Mouse (Mus musculus) hindbrain, embryonic 14.5 days (tissue): ENCODE data around the gene Zfp62. TPM values are rescaled to one million over a fixed set of nuclear protein-coding genes. Genes with fewer than 3 reads are reported as not detected.

Experiments
- ATAC-seq: fragments of 200-750 bp; cut with Nextera tagmentation; 2 replicates; pipeline ENCODE4 v1.8.0; 2017; ENCODE audit warnings: moderate number of reproducible peaks, mild to moderate bottlenecking, moderate TSS enrichment, moderate library complexity; ENCODE audit not compliant: low FRiP score
- DNase-seq: peaks from one replicate; pipeline ENCODE4 v3.0.0-alpha.2; 2015; ENCODE audit warnings: low spot score
- H3K27ac ChIP-seq: fragments of 300-500 bp; sonication (generic); 2 replicates; pipeline ENCODE4 v1.5.1; 2014; ENCODE audit warnings: mild to moderate bottlenecking, moderate library complexity
- H3K27me3 ChIP-seq: fragments of 300-500 bp; sonication (generic); 2 replicates; pipeline ENCODE4 v1.6.1; 2014; ENCODE audit warnings: mild to moderate bottlenecking, low read length, mixed read lengths; ENCODE audit not compliant: control insufficient read depth, insufficient read depth
- H3K36me3 ChIP-seq: fragments of 300-500 bp; sonication (generic); replicated peaks from 2 replicates; pipeline ENCODE4 v1.6.1; 2014; ENCODE audit not compliant: control insufficient read depth, insufficient read depth
- H3K4me1 ChIP-seq: fragments of 300-500 bp; sonication (generic); replicated peaks from 2 replicates; pipeline ENCODE4 v1.6.1; 2014; ENCODE audit warnings: antibody characterized with exemption, low read length, mixed read lengths; ENCODE audit not compliant: control insufficient read depth, insufficient read depth
- H3K4me2 ChIP-seq: fragments of 300-500 bp; sonication (generic); replicated peaks from 2 replicates; pipeline ENCODE4 v1.6.1; 2014; ENCODE audit warnings: mild to moderate bottlenecking, moderate library complexity
- H3K4me3 ChIP-seq: fragments of 300-500 bp; sonication (generic); replicated peaks from 2 replicates; pipeline ENCODE4 v1.5.1; 2014; ENCODE audit warnings: mild to moderate bottlenecking, low read length
- H3K9ac ChIP-seq: fragments of 300-500 bp; sonication (generic); 2 replicates; pipeline ENCODE4 v1.6.1; 2014
- H3K9me3 ChIP-seq: fragments of 300-500 bp; sonication (generic); 2 replicates; pipeline ENCODE4 v1.6.1; 2016; ENCODE audit warnings: low read length; ENCODE audit not compliant: control insufficient read depth
- WGBS: fragments of 180-500 bp; shearing (Covaris S2); extraction: QIAGEN DNeasy Blood & Tissue Kit; methylation state at CpG from one replicate; pipeline ENCODE4 v1.1.7; 2014; 5-methylcytosine and 5-hydroxymethylcytosine counted together
- polyA plus RNA-seq: library from polyadenylated mRNA; unstranded; fragments of >200 nt; fragmentation: Nextera tagmentation; extraction: Ambion mirVana; gene quantifications from 2 replicates; pipeline ENCODE4 v1.2.1, GENCODE M21; 2014

The Zfp62 gene
- polyA plus RNA-seq, 1 experiment from 2014 or later = 48.2 TPM

GRCm38 (mm10) chr11:49202523-49203061 is 500 bp upstream of the Zfp62 start:
- no peak for DNase-seq
- Histone ChIP-seq H3K9me3 (no peaks in the 10 kb centered on the region), H3K4me1 (peaks cover 22% of the 10 kb centered on the region), H3K4me2 (peak overlapping the region; percentile 95), H3K4me3 (peak overlapping the region; percentile 90), H3K27ac (peak overlapping the region; percentile 98), H3K36me3 (peaks cover 6% of the 10 kb centered on the region), H3K27me3 (no peaks in the 10 kb centered on the region), H3K9ac (peak overlapping the region; percentile 97)
- peak; percentile 31; the same call in 1 of the 2 replicates for ATAC-seq
- 8% methylated on average over 10 of the region's 10 CpGs for WGBS

- Histone ChIP-seq H3K9me3 (no peaks in the 10 kb centered on the region), H3K9ac (peak overlapping the region; percentile 97), H3K4me1 (peaks cover 25% of the 10 kb centered on the region), H3K4me2 (peak overlapping the region; percentile 95), H3K36me3 (peaks cover 6% of the 10 kb centered on the region), H3K27me3 (no peaks in the 10 kb centered on the region), H3K4me3 (peak overlapping the region; percentile 90), H3K27ac (peak overlapping the region; percentile 98)
- ATAC-seq (peak; percentile 81), DNase-seq (peak; percentile 62)
- WGBS = under 1% methylated on average over 24 of the region's 24 CpGs
These were observed 842 bp downstream of the Zfp62 start for GRCm38 (mm10) chr11:49203771-49204497.

- no peaks in the 10 kb centered on the region for H3K9me3 ChIP-seq
- WGBS = 84% methylated on average over 6 of the region's 6 CpGs
- no peaks in the 10 kb centered on the region for H3K27me3 ChIP-seq
- peak overlapping the region; percentile 90 for H3K4me3 ChIP-seq
- no peak for DNase-seq
- peak overlapping the region; percentile 97; the same call in 1 of the 2 replicates for H3K9ac ChIP-seq
- H3K4me1 ChIP-seq = peaks cover 33% of the 10 kb centered on the region
- ATAC-seq = no peak
- H3K27ac ChIP-seq = no peak overlapping the region
- peaks cover 6% of the 10 kb centered on the region for H3K36me3 ChIP-seq
- peak overlapping the region; percentile 95 for H3K4me2 ChIP-seq
These were observed 2.0 kb downstream of the Zfp62 start for GRCm38 (mm10) chr11:49205080-49205590.

- no peaks in the 10 kb centered on the region for H3K27me3 ChIP-seq
- no peak overlapping the region for H3K9ac ChIP-seq
- 96% methylated on average over 1 of the region's 1 CpGs for WGBS
- peaks cover 27% of the 10 kb centered on the region for H3K4me1 ChIP-seq
- no peaks in the 10 kb centered on the region for H3K9me3 ChIP-seq
- peaks cover 6% of the 10 kb centered on the region for H3K36me3 ChIP-seq
- no peak for DNase-seq
- H3K4me3 ChIP-seq = no peak overlapping the region
- H3K4me2 ChIP-seq = no peak overlapping the region
- H3K27ac ChIP-seq = no peak overlapping the region
- no peak for ATAC-seq
These were observed 4.4 kb downstream of the Zfp62 start for GRCm38 (mm10) chr11:49207495-49207894.

GRCm38 (mm10) chr11:49212577-49212976 is 9.5 kb downstream of the Zfp62 start:
- H3K36me3 ChIP-seq = peaks cover 42% of the 10 kb centered on the region
- no peak overlapping the region for H3K9ac ChIP-seq
- H3K27ac ChIP-seq = no peak overlapping the region
- H3K27me3 ChIP-seq = no peaks in the 10 kb centered on the region
- H3K9me3 ChIP-seq = no peaks in the 10 kb centered on the region
- H3K4me2 ChIP-seq = no peak overlapping the region
- H3K4me3 ChIP-seq = no peak overlapping the region
- ATAC-seq (no peak), DNase-seq (no peak)
- 0 out of 2 replicates have a peak, but pooled peaks cover 11% of the 10 kb centered on the region for H3K4me1 ChIP-seq

- Histone ChIP-seq H3K4me2 (no peak overlapping the region), H3K27ac (no peak overlapping the region), H3K4me3 (no peak overlapping the region), H3K9me3 (no peaks in the 10 kb centered on the region), H3K9ac (no peak overlapping the region), H3K27me3 (no peaks in the 10 kb centered on the region), H3K4me1 (0 out of 2 replicates have a peak, but pooled peaks cover 8% of the 10 kb centered on the region), H3K36me3 (peaks cover 43% of the 10 kb centered on the region)
- 100% methylated on average over 1 of the region's 1 CpGs for WGBS
- DNase-seq (no peak), ATAC-seq (no peak)
These were observed 10.4 kb downstream of the Zfp62 start for GRCm38 (mm10) chr11:49213505-49213904.

GRCm38 (mm10) chr11:49219271-49219670 is 16.2 kb downstream of the Zfp62 start:
- no peaks in the 10 kb centered on the region for H3K9me3 ChIP-seq
- WGBS = 94% methylated on average over 2 of the region's 2 CpGs
- H3K36me3 ChIP-seq = peaks cover 46% of the 10 kb centered on the region
- DNase-seq = no peak
- no peaks in the 10 kb centered on the region for H3K27me3 ChIP-seq
- ATAC-seq = no peak
- no peaks in the 10 kb centered on the region for H3K4me1 ChIP-seq
- H3K4me3 ChIP-seq = no peak overlapping the region
- H3K9ac ChIP-seq = no peak overlapping the region
- no peak overlapping the region for H3K4me2 ChIP-seq
- no peak overlapping the region for H3K27ac ChIP-seq

- H3K27ac ChIP-seq = no peak overlapping the region
- H3K27me3 ChIP-seq = no peaks in the 10 kb centered on the region
- H3K4me2 ChIP-seq = no peak overlapping the region
- 0 out of 2 replicates have a peak, but pooled peaks cover 8% of the 10 kb centered on the region for H3K36me3 ChIP-seq
- H3K9ac ChIP-seq = no peak overlapping the region
- no peak overlapping the region for H3K4me3 ChIP-seq
- H3K4me1 ChIP-seq = no peaks in the 10 kb centered on the region
- no peak for DNase-seq
- no peak for ATAC-seq
- 58% methylated on average over 1 of the region's 1 CpGs for WGBS
- H3K9me3 ChIP-seq = no peaks in the 10 kb centered on the region
These were observed 21.4 kb downstream of the Zfp62 start for GRCm38 (mm10) chr11:49224455-49224854.

- Histone ChIP-seq H3K4me3 (no peak overlapping the region), H3K27ac (no peak overlapping the region), H3K9me3 (no peaks in the 10 kb centered on the region), H3K27me3 (no peaks in the 10 kb centered on the region), H3K4me1 (no peaks in the 10 kb centered on the region), H3K36me3 (no peaks in the 10 kb centered on the region), H3K9ac (no peak overlapping the region), H3K4me2 (no peak overlapping the region)
- WGBS = 79% methylated on average over 3 of the region's 3 CpGs
- no peak for DNase-seq
- no peak for ATAC-seq
These were observed 29.7 kb downstream of the Zfp62 start for GRCm38 (mm10) chr11:49232781-49233180.
